Mouse (Mus musculus) myocyte (in vitro differentiated cells): ENCODE data around the gene Bsph2.

Source experiments
- E2F4 ChIP-seq: IDR thresholded peaks from one replicate; pipeline ENCODE4 v1.6.1; 2011; ENCODE audit warnings: mild to moderate bottlenecking, control low read depth, moderate library complexity; ENCODE audit not compliant: insufficient read depth
- MAX ChIP-seq: IDR thresholded peaks from one replicate; pipeline ENCODE4 v1.6.1; 2011; ENCODE audit warnings: low read depth, mild to moderate bottlenecking, control low read depth
- MYOG ChIP-seq, 3 experiments: IDR thresholded peaks; one replicate each; pipeline ENCODE4 v1.6.1; 2011; ENCODE audit warnings: control low read depth in 2 of 3, low read depth in 2 of 3, mild to moderate bottlenecking in 2 of 3; ENCODE audit not compliant: insufficient read length in 2 of 3, control insufficient read depth in 1 of 3, insufficient read depth in 1 of 3
- POLR2A ChIP-seq: IDR thresholded peaks from one replicate; pipeline ENCODE4 v1.6.1; 2011; ENCODE audit warnings: low read depth, mild to moderate bottlenecking, control low read depth, moderate library complexity; ENCODE audit not compliant: insufficient read length
- POLR2AphosphoS2 ChIP-seq: IDR thresholded peaks from one replicate; pipeline ENCODE4 v1.6.1; 2011; ENCODE audit warnings: low read depth, control low read depth; ENCODE audit not compliant: insufficient read length
- TCF12 ChIP-seq: IDR thresholded peaks from one replicate; pipeline ENCODE4 v1.6.1; 2011; ENCODE audit warnings: mild to moderate bottlenecking, control low read depth; ENCODE audit not compliant: poor library complexity, insufficient read depth, severe bottlenecking
- USF1 ChIP-seq: IDR thresholded peaks from one replicate; pipeline ENCODE4 v1.6.1; 2011; ENCODE audit warnings: low read depth, mild to moderate bottlenecking, control low read depth, moderate library complexity

- TF ChIP-seq POLR2A (no peak), TCF12 (no peak), USF1 (no peak), POLR2AphosphoS2 (no peak), MAX (no peak), MYOG (IDR thresholded peaks at IDR 0.05; ENCODE audit: control insufficient read depth in 1 of 3, insufficient read depth in 1 of 3, insufficient read length in 2 of 3, low read depth in 2 of 3) (no peak), E2F4 (no peak)
Measured at GRCm38 (mm10) chr7:13570967-13571366, at the start of gene Bsph2.
